Mouse (Mus musculus): ENCODE measurements around the gene Rgs3. TPM values are rescaled to one million over a fixed set of nuclear protein-coding genes. Genes with fewer than 3 reads are reported as not detected.
A peak's percentile ranks its signal among the peaks of the same experiment; 100 is the strongest.

Rgs3 gene
- polyA plus RNA-seq, 1 experiment from 2014 or later, result 59.4 TPM

- ATAC-seq (ENCODE audit: insufficient number of reproducible peaks, low FRiP score, low TSS enrichment, low read depth), result 0 out of 2 replicates have a peak, but pooled peaks have one; percentile 25
- Histone ChIP-seq H3K27ac (peak overlapping the region; percentile 80), H3K4me3 (no peak overlapping the region), H3K36me3 (no peaks in the 10 kb centered on the region), H3K4me2 (0 out of 2 replicates have a peak overlapping the region, but pooled peaks have one; percentile 8), H3K4me1 (peaks cover 71% of the 10 kb centered on the region), H3K27me3 (no peaks in the 10 kb centered on the region), H3K9me3 (no peaks in the 10 kb centered on the region), H3K9ac (no peak overlapping the region)
- 54% methylated on average over 7 of the region's 7 CpGs for WGBS
These were observed 176.8 kb downstream of the Rgs3 start for GRCm38 (mm10) chr4:62736421-62736820.

GRCm38 (mm10) chr4:62736904-62737303 lies 177.3 kb downstream of the Rgs3 start:
- Histone ChIP-seq H3K36me3 (no peaks in the 10 kb centered on the region), H3K4me3 (no peak overlapping the region), H3K4me1 (peaks cover 71% of the 10 kb centered on the region), H3K9ac (no peak overlapping the region), H3K9me3 (no peaks in the 10 kb centered on the region), H3K4me2 (no peak overlapping the region), H3K27ac (peak overlapping the region; percentile 11; the same call in 1 of the 2 replicates), H3K27me3 (no peaks in the 10 kb centered on the region)
- ATAC-seq (ENCODE audit: insufficient number of reproducible peaks, low FRiP score, low TSS enrichment, low read depth), result no peak
- 78% methylated on average over 3 of the region's 3 CpGs for WGBS

GRCm38 (mm10) chr4:62737983-62738695 lies 178.5 kb downstream of the Rgs3 start:
- Histone ChIP-seq H3K4me3 (no peak overlapping the region), H3K27me3 (no peaks in the 10 kb centered on the region), H3K9ac (no peak overlapping the region), H3K4me1 (peaks cover 70% of the 10 kb centered on the region), H3K36me3 (no peaks in the 10 kb centered on the region), H3K27ac (peak overlapping the region; percentile 44; the same call in 1 of the 2 replicates), H3K9me3 (no peaks in the 10 kb centered on the region), H3K4me2 (no peak overlapping the region)
- 0 out of 2 replicates have a peak, but pooled peaks have one; percentile 35 for ATAC-seq (ENCODE audit: insufficient number of reproducible peaks, low FRiP score, low TSS enrichment, low read depth)
- 47% methylated on average over 9 of the region's 9 CpGs for WGBS

GRCm38 (mm10) chr4:62738996-62739395 lies 179.3 kb downstream of the Rgs3 start:
- no peaks in the 10 kb centered on the region for H3K36me3 ChIP-seq
- H3K9ac ChIP-seq, result no peak overlapping the region
- ATAC-seq (ENCODE audit: insufficient number of reproducible peaks, low FRiP score, low TSS enrichment, low read depth), result no peak
- no peak overlapping the region for H3K27ac ChIP-seq
- H3K4me2 ChIP-seq, result no peak overlapping the region
- H3K4me1 ChIP-seq, result peaks cover 68% of the 10 kb centered on the region
- WGBS, result 71% methylated on average over 3 of the region's 3 CpGs
- H3K27me3 ChIP-seq, result no peaks in the 10 kb centered on the region
- H3K4me3 ChIP-seq, result no peak overlapping the region
- H3K9me3 ChIP-seq, result no peaks in the 10 kb centered on the region

- H3K9ac ChIP-seq, result no peak overlapping the region
- no peak overlapping the region for H3K4me3 ChIP-seq
- H3K9me3 ChIP-seq, result no peaks in the 10 kb centered on the region
- no peaks in the 10 kb centered on the region for H3K27me3 ChIP-seq
- H3K27ac ChIP-seq, result no peak overlapping the region
- no peaks in the 10 kb centered on the region for H3K36me3 ChIP-seq
- WGBS, result 94% methylated on average over 4 of the region's 4 CpGs
- no peak overlapping the region for H3K4me2 ChIP-seq
- peaks cover 68% of the 10 kb centered on the region for H3K4me1 ChIP-seq
- no peak for ATAC-seq (ENCODE audit: insufficient number of reproducible peaks, low FRiP score, low TSS enrichment, low read depth)
These were observed 179.9 kb downstream of the Rgs3 start for GRCm38 (mm10) chr4:62739591-62739990.

GRCm38 (mm10) chr4:62740282-62741054 lies 180.8 kb downstream of the Rgs3 start:
- no peak overlapping the region for H3K27ac ChIP-seq
- no peak overlapping the region for H3K9ac ChIP-seq
- H3K36me3 ChIP-seq, result no peaks in the 10 kb centered on the region
- H3K9me3 ChIP-seq, result no peaks in the 10 kb centered on the region
- no peaks in the 10 kb centered on the region for H3K27me3 ChIP-seq
- no peak overlapping the region for H3K4me3 ChIP-seq
- 80% methylated on average over 6 of the region's 6 CpGs for WGBS
- no peak overlapping the region for H3K4me2 ChIP-seq
- ATAC-seq (ENCODE audit: insufficient number of reproducible peaks, low FRiP score, low TSS enrichment, low read depth), result no peak
- H3K4me1 ChIP-seq, result peaks cover 67% of the 10 kb centered on the region

GRCm38 (mm10) chr4:62741055-62741453 lies 181.4 kb downstream of the Rgs3 start:
- H3K27me3 ChIP-seq, result no peaks in the 10 kb centered on the region
- WGBS, result 66% methylated on average over 5 of the region's 5 CpGs
- no peak overlapping the region for H3K27ac ChIP-seq
- H3K9ac ChIP-seq, result no peak overlapping the region
- H3K36me3 ChIP-seq, result no peaks in the 10 kb centered on the region
- H3K4me1 ChIP-seq, result peaks cover 61% of the 10 kb centered on the region
- no peaks in the 10 kb centered on the region for H3K9me3 ChIP-seq
- H3K4me2 ChIP-seq, result no peak overlapping the region
- no peak overlapping the region for H3K4me3 ChIP-seq
- ATAC-seq (ENCODE audit: insufficient number of reproducible peaks, low FRiP score, low TSS enrichment, low read depth), result no peak

- Histone ChIP-seq H3K9me3 (no peaks in the 10 kb centered on the region), H3K4me3 (no peak overlapping the region), H3K4me1 (peaks cover 56% of the 10 kb centered on the region), H3K27ac (peak overlapping the region; percentile 18), H3K27me3 (no peaks in the 10 kb centered on the region), H3K4me2 (no peak overlapping the region), H3K36me3 (no peaks in the 10 kb centered on the region), H3K9ac (no peak overlapping the region)
- ATAC-seq (ENCODE audit: insufficient number of reproducible peaks, low FRiP score, low TSS enrichment, low read depth), result no peak
- 45% methylated on average over 3 of the region's 3 CpGs for WGBS
These were observed 182.0 kb downstream of the Rgs3 start for GRCm38 (mm10) chr4:62741601-62742000.

GRCm38 (mm10) chr4:62742885-62743760 lies 183.5 kb downstream of the Rgs3 start:
- peak overlapping the region; percentile 30; the same call in 1 of the 2 replicates for H3K27ac ChIP-seq
- no peak overlapping the region for H3K4me2 ChIP-seq
- peaks cover 45% of the 10 kb centered on the region for H3K4me1 ChIP-seq
- no peaks in the 10 kb centered on the region for H3K9me3 ChIP-seq
- H3K4me3 ChIP-seq, result no peak overlapping the region
- H3K27me3 ChIP-seq, result no peaks in the 10 kb centered on the region
- no peak for ATAC-seq (ENCODE audit: insufficient number of reproducible peaks, low FRiP score, low TSS enrichment, low read depth)
- 44% methylated on average over 14 of the region's 14 CpGs for WGBS
- H3K36me3 ChIP-seq, result no peaks in the 10 kb centered on the region
- H3K9ac ChIP-seq, result no peak overlapping the region

- H3K9ac ChIP-seq, result no peak overlapping the region
- 0 out of 2 replicates have a peak, but pooled peaks have one; percentile 46 for ATAC-seq (ENCODE audit: insufficient number of reproducible peaks, low FRiP score, low TSS enrichment, low read depth)
- no peaks in the 10 kb centered on the region for H3K27me3 ChIP-seq
- no peak overlapping the region for H3K4me2 ChIP-seq
- H3K36me3 ChIP-seq, result no peaks in the 10 kb centered on the region
- WGBS, result 29% methylated on average over 10 of the region's 10 CpGs
- peak overlapping the region; percentile 66 for H3K27ac ChIP-seq
- no peaks in the 10 kb centered on the region for H3K9me3 ChIP-seq
- peaks cover 40% of the 10 kb centered on the region for H3K4me1 ChIP-seq
- no peak overlapping the region for H3K4me3 ChIP-seq
These were observed 184.9 kb downstream of the Rgs3 start for GRCm38 (mm10) chr4:62744534-62744956.

GRCm38 (mm10) chr4:62744985-62745638 lies 185.5 kb downstream of the Rgs3 start:
- Histone ChIP-seq H3K4me2 (no peak overlapping the region), H3K9me3 (no peaks in the 10 kb centered on the region), H3K4me1 (peaks cover 40% of the 10 kb centered on the region), H3K27ac (peak overlapping the region; percentile 66; the same call in 1 of the 2 replicates), H3K9ac (no peak overlapping the region), H3K4me3 (no peak overlapping the region), H3K36me3 (no peaks in the 10 kb centered on the region), H3K27me3 (no peaks in the 10 kb centered on the region)
- WGBS, result 30% methylated on average over 1 of the region's 1 CpGs
- no peak for ATAC-seq (ENCODE audit: insufficient number of reproducible peaks, low FRiP score, low TSS enrichment, low read depth)

Data from limb, embryonic 15.5 days (tissue).